Mouse (Mus musculus): ENCODE data around the gene Thbs2.
"Not testable (repeated sequence)": the region's sequence is repeated elsewhere in the genome, so short reads cannot be mapped to it uniquely, and the experiment has no call there.

Gene Thbs2

DNA sequence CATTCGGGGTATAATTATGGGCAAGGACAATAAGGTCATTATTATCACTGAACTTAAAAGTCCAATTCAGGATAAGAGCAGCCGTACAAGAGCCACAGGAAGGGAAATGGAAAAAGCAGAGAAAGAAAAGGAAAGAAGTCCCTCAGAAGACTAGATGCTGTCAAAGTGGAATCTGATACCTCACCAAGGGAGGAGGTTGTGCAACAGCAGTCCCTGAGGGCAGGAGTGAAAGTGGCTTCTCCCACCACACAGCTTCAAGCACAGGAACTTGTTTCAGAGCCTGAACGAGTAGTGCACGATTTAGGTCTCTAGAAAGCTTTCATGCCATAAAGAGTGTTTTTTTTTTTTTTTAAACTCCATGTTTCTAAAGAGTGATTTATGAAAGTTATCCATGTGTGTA is 65.1 kb downstream of the Thbs2 start:
- no peak for DNase-seq (ENCODE audit: low read depth, low spot score)

DNA sequence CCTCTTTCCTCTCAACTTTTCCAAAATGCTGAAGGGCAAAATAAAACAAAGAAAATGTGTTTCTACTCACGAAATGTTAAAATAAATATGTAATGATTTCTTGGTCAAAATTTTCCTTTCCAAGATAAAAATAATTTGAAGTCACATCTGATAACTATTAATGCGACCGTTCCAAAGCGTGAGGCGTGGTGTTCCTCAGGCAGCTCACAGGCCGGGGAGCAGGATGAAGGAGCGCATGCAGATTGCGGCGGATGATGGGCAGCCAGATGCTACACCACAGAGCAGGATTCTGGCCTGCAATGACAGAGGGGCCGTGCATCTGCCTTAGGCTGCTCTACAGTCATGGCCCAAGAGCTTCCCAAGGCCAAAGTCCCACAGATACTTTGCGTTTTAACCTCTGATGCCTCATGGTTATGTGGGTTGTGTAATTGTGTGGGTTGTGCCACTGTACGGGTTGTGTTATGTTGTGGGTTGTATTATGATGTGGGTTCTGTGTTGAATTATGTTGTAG is 66.2 kb downstream of the Thbs2 start:
- DNase-seq (ENCODE audit: low read depth, low spot score): no peak

DNA sequence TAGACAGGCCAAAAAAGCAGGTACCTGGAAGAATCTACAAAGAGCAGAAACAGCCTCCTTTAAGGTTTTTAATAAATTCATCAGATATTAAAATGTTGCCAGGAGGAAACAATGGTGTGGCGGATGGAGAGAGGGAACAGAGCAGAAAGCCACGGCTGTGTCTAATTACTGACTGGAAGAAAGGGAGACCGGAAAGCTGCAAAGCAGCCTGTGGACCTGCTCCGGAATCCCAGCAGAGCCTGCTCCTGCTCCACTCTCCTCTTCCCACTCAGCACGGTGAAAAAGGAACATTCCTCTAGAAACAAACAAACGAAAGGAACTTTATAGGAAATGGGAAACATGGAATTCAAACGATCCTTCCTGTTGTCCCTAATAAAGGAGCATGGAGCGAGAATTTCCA is 69.6 kb downstream of the Thbs2 start:
- DNase-seq (ENCODE audit: low read depth, low spot score): no peak

GRCm38 (mm10) chr17:14621006-14621405 is 73.0 kb downstream of the Thbs2 start:
- not testable (repeated sequence) for DNase-seq (ENCODE audit: low read depth, low spot score)

GRCm38 (mm10) chr17:14620037-14620436 is 74.0 kb downstream of the Thbs2 start:
- DNase-seq (ENCODE audit: low read depth, low spot score): no peak

- DNase-seq (ENCODE audit: low read depth, low spot score): no peak
These were observed 75.0 kb downstream of the Thbs2 start for GRCm38 (mm10) chr17:14619038-14619437.

Measured in retina, postnatal 7 days (tissue).